Mouse (Mus musculus): ENCODE measurements around the gene Dvl2. TPM values are rescaled to one million over a fixed set of nuclear protein-coding genes. Genes with fewer than 3 reads are reported as not detected.

Gene Dvl2
- polyA plus RNA-seq, 1 experiment: 59.6 TPM

GRCm38 (mm10) chr11:69976271-69976670, 24.1 kb upstream of the Dvl2 start:
- TF ChIP-seq GATA1 (IDR thresholded peaks at IDR 0.05; ENCODE audit: low read length): no peak

- TF ChIP-seq GATA1 (IDR thresholded peaks at IDR 0.05; ENCODE audit: low read length): no peak
Measured at GRCm38 (mm10) chr11:69979827-69980195, 20.6 kb upstream of the Dvl2 start.

GRCm38 (mm10) chr11:69980196-69981140, 19.9 kb upstream of the Dvl2 start:
- TF ChIP-seq GATA1 (IDR thresholded peaks at IDR 0.05; ENCODE audit: low read length): no peak

GRCm38 (mm10) chr11:69981141-69981762, 19.1 kb upstream of the Dvl2 start, which contains the start of gene Ctdnep1:
TSS of gene Ctdnep1 (plus strand) at chr11:69981156.
- TF ChIP-seq GATA1 (IDR thresholded peaks at IDR 0.05; ENCODE audit: low read length): no peak

DNA sequence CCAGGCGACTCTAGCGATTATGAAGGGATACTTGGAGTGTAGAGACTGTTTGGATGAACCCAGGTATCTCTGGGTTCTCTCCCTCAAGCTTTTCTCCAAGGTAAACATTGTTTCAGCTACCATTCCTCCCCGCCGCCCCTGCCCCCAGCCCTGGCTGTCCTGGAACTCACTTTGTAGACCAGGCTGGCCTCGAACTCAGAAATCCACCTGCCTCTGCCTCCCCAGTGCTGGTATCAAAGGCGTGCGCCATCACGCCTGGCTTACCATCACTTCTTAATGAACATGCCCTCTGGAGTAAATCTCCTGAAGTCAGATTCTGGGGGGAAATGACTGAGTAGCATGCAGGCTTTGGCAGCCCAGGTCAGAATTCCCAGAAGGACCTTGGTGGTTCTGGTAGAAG, 18.2 kb upstream of the Dvl2 start, which contains the start of gene Elp5:
TSS of gene Elp5 (minus strand) at position 293 of the 400 bp plus-strand sequence.
- no peak for TF ChIP-seq GATA1 (IDR thresholded peaks at IDR 0.05; ENCODE audit: low read length)

DNA sequence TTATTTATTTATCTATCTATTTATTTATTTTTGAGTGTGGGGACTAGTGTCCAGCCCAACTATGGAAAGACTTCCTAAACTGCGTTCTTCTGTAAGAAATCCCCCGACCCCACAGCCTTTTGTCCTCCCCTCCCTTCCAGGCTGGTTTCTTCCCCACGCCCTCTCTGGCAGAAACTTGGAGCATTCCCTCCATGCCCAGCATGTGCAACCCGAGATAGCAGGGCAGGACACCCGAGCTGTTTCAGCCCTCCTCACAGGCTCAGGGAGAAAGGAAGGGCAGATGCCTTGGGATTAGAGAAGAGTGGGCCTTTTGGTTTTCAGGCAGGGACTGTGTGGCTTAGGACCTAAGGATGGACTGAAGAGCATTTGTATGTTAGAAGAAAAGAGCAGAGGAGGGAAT, 17.5 kb upstream of the Dvl2 start:
- no peak for TF ChIP-seq GATA1 (IDR thresholded peaks at IDR 0.05; ENCODE audit: low read length)

DNA sequence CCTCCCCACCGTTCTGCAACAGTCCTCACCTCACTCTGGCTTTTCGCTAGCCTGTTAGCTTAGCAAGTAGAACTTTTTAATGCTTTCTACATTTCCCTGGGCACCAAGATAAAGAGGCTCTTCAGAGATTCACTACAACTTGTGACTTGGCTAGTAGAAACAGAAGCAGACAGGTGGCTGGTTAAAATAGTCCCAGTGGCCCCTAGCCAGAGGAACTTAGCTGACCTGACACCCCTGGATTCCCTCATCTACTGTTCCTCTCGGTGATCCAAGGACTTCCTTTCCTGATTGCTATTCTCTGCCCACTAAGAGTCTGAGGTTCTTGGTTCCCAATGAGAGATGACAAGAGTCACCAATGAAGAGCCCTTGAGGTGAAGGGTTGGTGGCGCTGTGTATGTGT, 17.0 kb upstream of the Dvl2 start:
- TF ChIP-seq GATA1 (IDR thresholded peaks at IDR 0.05; ENCODE audit: low read length): no peak

GRCm38 (mm10) chr11:69984431-69984830, 16.0 kb upstream of the Dvl2 start:
- TF ChIP-seq GATA1 (IDR thresholded peaks at IDR 0.05; ENCODE audit: low read length): no peak

DNA sequence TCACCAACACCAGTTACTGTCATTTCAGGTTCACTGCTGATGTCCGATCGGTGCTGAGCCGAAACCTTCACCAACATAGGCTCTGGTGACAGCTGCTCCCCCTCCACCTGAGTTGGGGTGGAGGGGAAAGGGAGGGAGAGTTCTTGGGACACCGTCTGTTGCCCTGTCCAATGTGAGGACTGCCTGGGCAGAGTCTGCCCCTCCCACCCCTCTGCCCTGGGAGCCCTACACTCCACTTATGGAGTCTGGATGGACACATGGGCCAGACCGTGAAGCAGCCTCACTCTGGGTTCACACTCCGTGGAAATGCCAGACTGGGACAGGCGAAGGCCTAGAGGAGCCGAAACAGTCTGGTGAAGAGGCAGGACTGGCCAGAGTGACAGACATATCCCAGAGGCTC, 10.4 kb upstream of the Dvl2 start:
- no peak for TF ChIP-seq GATA1 (IDR thresholded peaks at IDR 0.05; ENCODE audit: low read length)

- TF ChIP-seq GATA1 (IDR thresholded peaks at IDR 0.05; ENCODE audit: low read length): peak; percentile 42
Measured at GRCm38 (mm10) chr11:69990850-69991691, 9.3 kb upstream of the Dvl2 start, which contains the start of gene Gabarap. TSS of gene Gabarap (plus strand) at chr11:69991143.

DNA sequence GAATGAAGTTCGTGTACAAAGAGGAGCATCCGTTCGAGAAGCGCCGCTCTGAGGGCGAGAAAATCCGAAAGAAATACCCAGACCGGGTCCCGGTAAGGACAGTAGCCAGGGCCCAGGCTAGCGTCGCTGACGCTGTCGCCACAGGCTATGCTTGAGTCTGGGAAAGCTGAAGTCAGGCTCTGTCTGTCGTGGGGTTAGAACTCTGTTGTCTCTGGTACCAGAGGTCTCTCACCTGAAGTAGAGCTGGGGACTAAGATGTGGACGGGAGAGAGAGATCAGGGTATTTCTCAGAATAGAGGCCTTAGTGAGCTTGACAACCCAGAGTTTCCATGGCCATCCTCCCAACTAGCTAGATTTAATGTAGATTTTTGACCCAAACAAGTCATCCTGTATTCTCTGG, 8.7 kb upstream of the Dvl2 start:
- TF ChIP-seq GATA1 (IDR thresholded peaks at IDR 0.05; ENCODE audit: low read length): no peak

DNA sequence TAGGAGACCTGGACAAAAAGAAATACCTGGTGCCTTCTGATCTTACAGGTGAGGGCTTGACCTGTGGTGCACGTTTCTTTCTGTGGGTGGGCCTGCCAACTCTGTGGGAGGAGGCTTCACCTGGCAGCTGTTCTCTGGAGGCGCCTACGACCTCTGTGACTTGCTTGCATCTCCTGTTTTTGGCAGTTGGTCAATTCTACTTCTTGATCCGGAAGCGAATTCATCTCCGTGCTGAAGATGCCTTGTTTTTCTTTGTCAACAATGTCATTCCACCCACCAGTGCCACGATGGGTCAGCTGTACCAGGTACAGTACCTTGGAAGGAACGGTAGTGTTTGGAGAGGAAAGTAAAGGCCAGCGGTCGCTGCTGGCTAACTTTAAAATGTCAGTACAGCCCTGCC, 8.0 kb upstream of the Dvl2 start:
- no peak for TF ChIP-seq GATA1 (IDR thresholded peaks at IDR 0.05; ENCODE audit: low read length)

GRCm38 (mm10) chr11:69992932-69993331, 7.5 kb upstream of the Dvl2 start:
- no peak for TF ChIP-seq GATA1 (IDR thresholded peaks at IDR 0.05; ENCODE audit: low read length)

DNA sequence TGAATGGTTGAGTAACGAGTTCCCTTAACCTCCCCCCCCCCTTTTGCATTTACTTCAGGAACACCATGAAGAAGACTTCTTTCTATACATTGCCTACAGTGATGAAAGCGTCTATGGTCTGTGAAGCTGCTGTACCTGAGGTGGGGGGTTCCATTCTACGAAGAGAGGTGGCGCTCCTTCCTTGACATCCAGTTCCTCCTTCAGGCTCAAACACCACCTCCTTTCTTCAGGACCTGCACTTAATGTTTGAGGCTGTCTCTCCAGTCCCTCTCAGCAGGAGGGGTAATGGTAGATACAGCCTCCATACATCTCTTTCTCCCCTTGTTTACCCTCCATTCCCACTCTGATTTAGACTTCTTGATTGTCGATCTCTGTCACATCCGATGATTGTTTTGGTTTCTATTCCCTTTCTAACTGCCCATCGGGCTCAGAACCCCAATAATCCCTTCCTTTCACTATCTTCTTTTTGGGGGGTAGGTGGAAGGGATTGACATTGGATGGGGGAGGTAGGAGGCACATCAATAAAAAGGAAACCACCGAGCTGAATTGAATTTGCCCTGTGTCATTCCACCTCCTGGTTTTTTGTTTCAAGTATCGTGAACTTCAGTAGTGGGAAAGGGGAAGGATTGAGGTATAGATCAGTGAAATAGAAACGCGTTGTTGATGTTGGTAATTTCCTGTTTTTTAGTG, 5.8 kb upstream of the Dvl2 start:
- TF ChIP-seq GATA1 (IDR thresholded peaks at IDR 0.05; ENCODE audit: low read length): no peak

DNA sequence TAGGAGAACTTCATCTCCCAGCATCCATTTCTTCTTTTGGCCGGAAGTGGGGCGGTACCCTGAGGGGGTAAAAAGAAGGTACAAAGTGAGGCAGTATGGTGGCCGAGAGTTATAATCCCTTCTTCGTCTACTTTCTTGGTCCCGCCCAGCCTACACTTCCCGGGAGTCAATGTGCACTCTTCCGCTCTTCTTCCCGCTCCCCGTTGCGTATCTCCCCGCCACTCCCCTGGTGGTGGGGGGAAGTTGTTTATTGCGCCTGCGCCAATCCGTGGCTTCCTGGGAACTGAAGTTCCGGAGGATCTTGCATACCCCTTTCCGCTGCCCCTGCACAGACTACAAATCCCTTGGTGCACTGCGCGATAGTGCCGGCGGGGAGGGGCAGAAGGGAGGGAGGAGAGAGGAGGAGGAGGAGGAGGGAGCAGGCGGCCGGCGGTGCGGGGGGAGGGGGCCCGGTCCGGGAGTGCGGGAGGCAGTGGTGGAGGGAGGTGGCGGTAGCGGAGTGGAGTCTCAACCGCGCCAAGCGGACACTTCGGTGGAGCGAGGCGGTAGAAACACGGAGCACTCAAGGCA, 4.9 kb upstream of the Dvl2 start, which contains the start of gene Phf23:
TSS of gene Phf23 (plus strand) at position 387 of the 570 bp plus-strand sequence.
- TF ChIP-seq GATA1 (IDR thresholded peaks at IDR 0.05; ENCODE audit: low read length): no peak

Measured in G1E-ER4 (cell line).